Mouse (Mus musculus) layer of hippocampus, adult 8-10 months (tissue): Measurements from ENCODE around the gene Dicer1. TPM values are rescaled to one million over a fixed set of nuclear protein-coding genes. Genes with fewer than 3 reads are reported as not detected.
A peak's percentile ranks its signal among the peaks of the same experiment; 100 is the strongest.

Experiments
- DNase-seq, 2 experiments: peaks; one replicate each; pipeline ENCODE4 v3.0.0; 2022; ENCODE audit warnings: low spot score in 2 of 2
- total RNA-seq, 4 experiments: library from RNA; stranded (reverse); gene quantifications; 2 replicates each; pipeline ENCODE4 v1.2.4; 2022

The Dicer1 gene
- total RNA-seq, 4 experiments from 2014 or later, result 40.4 to 46.2 (median 43.4) TPM

- DNase-seq, result no peak
These were observed 73.3 kb downstream of the Dicer1 start for GRCm38 (mm10) chr12:104678462-104678861.

DNA sequence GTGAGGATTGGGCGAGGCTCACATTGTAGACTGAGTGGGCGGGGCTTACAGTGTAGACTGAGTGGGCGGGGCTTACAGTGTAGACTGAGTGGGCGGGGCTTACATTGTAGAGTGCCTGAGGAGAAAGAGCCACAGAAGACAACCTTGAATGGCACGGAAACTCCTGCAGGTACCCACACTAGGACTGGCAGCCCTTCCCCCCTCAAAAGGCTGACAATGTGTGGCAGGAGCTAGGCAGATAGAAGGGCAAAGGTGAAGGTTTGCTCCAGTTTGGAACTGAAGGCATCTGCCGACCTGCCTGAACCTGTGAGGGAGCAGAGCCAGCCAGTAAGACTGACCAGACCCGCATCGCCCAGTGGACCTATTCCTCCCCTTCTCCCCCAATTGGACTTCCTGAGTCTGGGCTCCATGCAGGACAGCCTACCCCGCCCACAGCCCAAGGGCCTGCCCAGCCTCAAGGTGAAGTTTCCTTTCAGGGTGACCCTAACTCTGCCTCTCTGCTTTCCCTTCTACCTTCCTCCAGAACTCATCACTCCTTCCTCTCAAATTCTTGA is 74.3 kb downstream of the Dicer1 start:
- no peak for DNase-seq

GRCm38 (mm10) chr12:104676535-104677370 is 75.0 kb downstream of the Dicer1 start:
- DNase-seq, result no peak

- DNase-seq, result no peak
These were observed 78.8 kb downstream of the Dicer1 start for GRCm38 (mm10) chr12:104672976-104673375.

DNA sequence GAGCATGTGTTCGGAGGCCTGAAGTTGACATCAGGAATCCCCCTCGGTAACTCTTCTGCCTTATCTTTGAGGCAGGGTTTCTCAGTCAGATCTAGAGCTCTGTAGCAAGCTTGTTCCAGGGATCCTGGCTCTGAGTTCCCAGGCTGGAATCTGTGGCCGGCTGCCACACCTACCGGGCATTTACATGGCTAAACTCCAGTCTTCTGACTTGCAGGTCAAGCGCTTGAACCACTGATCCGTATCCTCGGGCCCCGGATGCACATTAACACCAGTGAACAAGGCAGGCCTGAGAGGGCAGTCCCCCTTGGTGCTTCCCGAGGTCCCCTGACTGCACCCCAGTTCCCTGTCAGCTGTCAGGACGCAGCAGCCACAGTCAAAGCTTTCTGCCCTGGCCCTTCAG is 79.3 kb downstream of the Dicer1 start:
- no peak for DNase-seq

GRCm38 (mm10) chr12:104667846-104668245 is 83.9 kb downstream of the Dicer1 start:
- no peak for DNase-seq

- DNase-seq, result no peak
These were observed 85.8 kb downstream of the Dicer1 start for GRCm38 (mm10) chr12:104665951-104666350.

DNA sequence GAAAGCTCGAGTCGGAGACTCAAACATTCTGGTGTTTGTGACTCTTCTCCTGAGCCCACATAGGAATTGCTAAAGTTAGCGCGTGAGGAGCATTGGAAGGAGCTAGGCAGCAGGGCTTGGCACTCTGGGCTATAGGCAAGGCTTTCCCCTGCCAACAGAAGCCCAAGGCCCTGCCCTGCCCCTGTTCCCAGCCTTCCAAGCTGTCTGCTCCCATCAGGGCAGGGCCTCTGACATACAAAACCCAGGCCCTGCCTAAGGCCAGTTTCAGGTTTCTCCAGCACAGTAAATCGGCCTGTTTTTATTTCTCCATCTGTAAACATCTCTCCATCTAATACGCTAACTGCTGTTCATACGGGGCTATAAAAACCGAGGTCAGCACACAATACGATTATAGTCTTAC is 86.2 kb downstream of the Dicer1 start:
- DNase-seq, result no peak

DNA sequence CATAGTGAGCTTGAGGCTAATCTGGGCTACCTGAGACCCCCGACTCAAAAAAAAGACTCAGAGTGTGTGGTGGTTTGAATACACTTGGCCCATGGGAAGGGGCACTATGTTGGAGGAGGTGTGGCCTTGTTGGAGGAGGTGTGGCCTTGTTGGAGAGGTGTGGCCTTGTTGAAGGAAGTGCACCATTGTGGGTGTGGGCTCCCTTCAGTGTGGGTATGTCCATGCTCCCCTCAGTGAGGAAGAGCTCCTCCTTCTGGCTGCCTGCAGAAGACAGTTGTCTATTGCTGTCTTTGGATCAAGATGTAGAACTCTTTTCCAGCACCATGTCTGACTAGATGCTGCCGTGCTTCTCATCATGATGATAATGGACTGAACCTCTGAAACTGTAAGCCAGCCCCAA is 95.6 kb downstream of the Dicer1 start:
- DNase-seq, result no peak

DNA sequence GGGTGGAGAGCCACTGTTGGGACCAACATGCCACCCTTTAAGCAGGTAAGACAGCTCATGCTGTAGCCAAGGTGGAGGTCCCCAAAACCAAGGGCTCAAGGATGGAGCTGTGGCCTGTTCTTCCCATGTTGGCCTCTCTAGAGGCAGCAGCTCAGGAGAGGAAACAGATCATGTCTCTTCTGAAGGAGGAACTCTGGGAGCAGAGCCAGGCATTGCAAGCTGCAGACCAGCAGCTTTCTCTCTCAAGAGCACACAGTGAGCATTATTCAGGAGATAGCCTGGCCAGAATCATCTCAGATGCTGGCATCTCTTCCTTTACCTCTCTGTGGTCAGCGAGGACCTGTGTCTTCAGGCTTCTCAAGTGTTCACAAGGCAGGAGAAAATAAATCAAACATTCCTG is 96.7 kb downstream of the Dicer1 start:
- peak in 1 of 2 experiments; percentile 11 for DNase-seq

DNA sequence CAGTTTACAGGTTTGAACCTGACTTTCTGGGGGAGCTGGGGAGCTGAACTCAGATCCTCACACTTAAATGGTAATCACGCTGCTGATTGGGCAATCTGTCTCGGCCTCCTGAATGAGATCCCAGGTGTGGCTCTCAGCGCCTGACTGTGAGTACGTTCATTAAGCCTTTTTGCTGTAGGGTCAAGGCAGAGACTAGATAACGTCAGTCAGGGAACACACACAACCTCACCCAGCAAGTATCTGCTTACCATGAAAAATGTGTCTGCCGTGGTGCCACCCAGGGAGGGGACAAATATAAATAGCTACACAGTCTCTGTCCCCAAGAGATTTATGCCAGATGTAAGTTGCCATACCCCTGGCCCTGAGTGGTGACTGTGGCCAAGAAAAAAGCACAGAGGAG is 99.7 kb downstream of the Dicer1 start:
- DNase-seq, result no peak

- no peak for DNase-seq
These were observed 100.5 kb downstream of the Dicer1 start for GRCm38 (mm10) chr12:104651269-104651668.

DNA sequence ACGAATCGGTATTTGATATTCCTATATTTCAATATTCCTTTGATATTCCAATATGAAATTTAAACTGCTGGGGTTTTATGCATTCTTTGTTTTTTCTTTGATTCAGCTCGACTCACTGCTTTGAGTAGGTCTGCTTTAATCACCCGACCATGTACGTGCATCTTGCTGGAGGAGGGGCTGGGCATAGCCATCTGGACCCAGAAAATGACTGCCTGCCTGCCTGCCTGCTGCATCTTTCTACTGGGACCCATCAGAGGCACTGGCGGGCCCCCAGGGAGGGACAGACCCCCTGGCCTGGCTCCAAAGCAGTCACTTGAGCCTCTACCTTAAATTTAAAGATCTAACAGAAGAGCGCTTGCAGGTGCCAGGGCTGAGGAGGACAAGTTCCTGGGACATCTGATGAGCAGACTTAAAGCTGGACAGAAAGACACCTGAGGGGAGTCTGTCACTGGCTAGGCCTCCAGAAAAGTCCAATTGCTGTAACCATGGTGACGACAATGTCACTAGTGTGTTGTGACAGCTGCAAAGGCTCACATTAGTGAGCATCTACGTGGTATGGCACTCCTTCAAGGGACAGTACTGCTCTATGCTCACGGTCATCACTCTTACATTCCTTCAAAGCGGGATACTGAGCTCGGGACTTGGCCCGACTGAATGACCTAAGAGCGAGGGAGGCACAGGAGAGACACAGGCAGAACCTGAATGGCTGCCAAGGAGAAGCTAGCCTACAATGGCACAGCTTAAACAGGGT is 101.1 kb downstream of the Dicer1 start:
- peak in 1 of 2 experiments; percentile 15 for DNase-seq

DNA sequence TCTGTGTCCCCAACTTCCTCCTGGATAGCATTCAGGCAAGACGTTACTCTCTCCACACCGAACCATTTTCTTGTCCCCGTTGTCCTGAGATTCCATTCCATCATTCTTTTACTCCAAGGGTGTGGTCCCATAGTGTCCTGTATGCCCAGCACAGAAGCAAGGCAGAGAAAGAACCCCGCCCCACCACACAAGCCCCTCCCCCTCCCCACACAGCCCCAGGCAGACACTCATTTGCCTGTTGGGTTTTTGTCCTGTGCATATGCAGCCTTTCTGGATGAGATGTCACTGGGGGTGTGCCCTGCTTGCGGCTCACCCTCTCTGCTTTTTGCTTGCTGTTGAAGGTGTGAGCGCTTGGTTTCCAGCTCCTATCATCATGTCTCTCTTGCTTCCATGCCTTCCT is 103.4 kb downstream of the Dicer1 start:
- no peak for DNase-seq

GRCm38 (mm10) chr12:104642337-104642736 is 109.4 kb downstream of the Dicer1 start:
- no peak for DNase-seq

GRCm38 (mm10) chr12:104640934-104641333 is 110.8 kb downstream of the Dicer1 start:
- DNase-seq, result no peak

DNA sequence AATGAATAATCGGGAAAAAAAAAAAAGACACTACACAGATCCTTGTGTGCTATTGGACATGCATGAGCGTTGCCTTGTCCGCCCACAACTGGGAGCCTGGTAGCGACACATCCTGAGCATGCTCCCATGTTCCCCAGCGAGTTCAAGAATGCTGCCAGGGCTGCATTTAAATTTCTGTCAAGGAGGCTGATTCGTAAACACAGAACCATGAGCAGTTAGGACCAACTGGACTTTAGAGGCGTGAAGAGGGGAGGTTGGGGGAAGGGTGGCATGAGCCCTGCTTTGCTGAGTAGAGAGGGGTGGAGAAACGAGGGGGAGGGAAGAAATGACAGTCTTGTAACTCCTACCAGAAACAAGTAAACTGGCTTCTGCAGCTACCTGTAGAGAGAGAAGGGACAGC is 113.6 kb downstream of the Dicer1 start:
- no peak for DNase-seq

Other genes starting within 250 kb of the Dicer1 start
- 100 to 1,000 TPM in 3 of 4 experiments, 10 to 100 TPM in 1; 98.6 to 111 (median 105) TPM for gene Clmn, start 113.1 kb upstream of the Dicer1 start, total RNA-seq